Mouse (Mus musculus) embryonic facial prominence, embryonic 14.5 days (tissue): Measurements from ENCODE around the gene Agmo. TPM values are rescaled to one million over a fixed set of nuclear protein-coding genes. Genes with fewer than 3 reads are reported as not detected.

Experiments
- ATAC-seq: fragments of 200-750 bp; cut with Nextera tagmentation; 2 replicates; pipeline ENCODE4 v1.8.0; 2017; ENCODE audit warnings: low read depth, moderate number of reproducible peaks, moderate TSS enrichment
- DNase-seq: peaks from one replicate; pipeline ENCODE4 v3.0.0-alpha.2; 2015; ENCODE audit warnings: low spot score
- H3K27ac ChIP-seq: fragments of 300-500 bp; sonication (generic); replicated peaks from 2 replicates; pipeline ENCODE4 v1.5.1; 2014; ENCODE audit warnings: low read depth, mild to moderate bottlenecking, low read length, moderate library complexity
- H3K27me3 ChIP-seq: fragments of 300-500 bp; sonication (generic); replicated peaks from 2 replicates; pipeline ENCODE4 v1.6.1; 2014; ENCODE audit warnings: low read length; ENCODE audit not compliant: control insufficient read depth, insufficient read depth
- H3K36me3 ChIP-seq: fragments of 300-500 bp; sonication (generic); 2 replicates; pipeline ENCODE4 v1.6.1; 2014; ENCODE audit warnings: low read length, mixed read lengths; ENCODE audit not compliant: control insufficient read depth, insufficient read depth
- H3K4me1 ChIP-seq: fragments of 300-500 bp; sonication (generic); 2 replicates; pipeline ENCODE4 v1.6.1; 2014; ENCODE audit warnings: antibody characterized with exemption, low read length; ENCODE audit not compliant: control insufficient read depth, insufficient read depth
- H3K4me2 ChIP-seq: fragments of 300-500 bp; sonication (generic); 2 replicates; pipeline ENCODE4 v1.6.1; 2014; ENCODE audit warnings: low read depth, mild to moderate bottlenecking, low read length, moderate library complexity, mixed read lengths
- H3K4me3 ChIP-seq: fragments of 300-500 bp; sonication (generic); 2 replicates; pipeline ENCODE4 v1.5.1; 2014; ENCODE audit warnings: low read depth, mild to moderate bottlenecking, low read length
- H3K9ac ChIP-seq: fragments of 300-500 bp; sonication (generic); 2 replicates; pipeline ENCODE4 v1.6.1; 2014; ENCODE audit warnings: low read depth, mild to moderate bottlenecking, low read length, moderate library complexity, mixed read lengths
- H3K9me3 ChIP-seq: fragments of 300-500 bp; sonication (generic); 2 replicates; pipeline ENCODE4 v1.6.1; 2016; ENCODE audit warnings: low read length; ENCODE audit not compliant: control insufficient read depth
- WGBS: fragments of 180-500 bp; shearing (Covaris S2); extraction: QIAGEN DNeasy Blood & Tissue Kit; methylation state at CpG from one replicate; pipeline ENCODE4 v1.1.7; 2014; 5-methylcytosine and 5-hydroxymethylcytosine counted together
- polyA plus RNA-seq: library from polyadenylated mRNA; unstranded; fragments of >200 nt; fragmentation: Nextera tagmentation; extraction: Ambion mirVana; gene quantifications from 2 replicates; pipeline ENCODE4 v1.2.1, GENCODE M21; 2014

Gene Agmo
- polyA plus RNA-seq, 1 experiment from 2014 or later, result 1.6 TPM

GRCm38 (mm10) chr12:37344225-37344624, 102.8 kb downstream of the Agmo start:
- DNase-seq (peak; percentile 64), ATAC-seq (no peak)
- H3K4me1 ChIP-seq, result no peaks in the 10 kb centered on the region
- 47% methylated on average over 5 of the region's 5 CpGs for WGBS
- no peaks in the 10 kb centered on the region for H3K9me3 ChIP-seq
- H3K27ac ChIP-seq, result no peak overlapping the region
- no peaks in the 10 kb centered on the region for H3K36me3 ChIP-seq
- no peak overlapping the region for H3K4me3 ChIP-seq
- H3K27me3 ChIP-seq, result no peaks in the 10 kb centered on the region
- H3K4me2 ChIP-seq, result no peak overlapping the region
- no peak overlapping the region for H3K9ac ChIP-seq

GRCm38 (mm10) chr12:37345696-37346095, 104.3 kb downstream of the Agmo start:
- DNase-seq (peak; percentile 8), ATAC-seq (no peak)
- Histone ChIP-seq H3K9me3 (no peaks in the 10 kb centered on the region), H3K27me3 (no peaks in the 10 kb centered on the region), H3K36me3 (no peaks in the 10 kb centered on the region), H3K4me3 (no peak overlapping the region), H3K9ac (no peak overlapping the region), H3K4me1 (no peaks in the 10 kb centered on the region), H3K4me2 (no peak overlapping the region), H3K27ac (no peak overlapping the region)
- 25% methylated on average over 5 of the region's 5 CpGs for WGBS

DNA sequence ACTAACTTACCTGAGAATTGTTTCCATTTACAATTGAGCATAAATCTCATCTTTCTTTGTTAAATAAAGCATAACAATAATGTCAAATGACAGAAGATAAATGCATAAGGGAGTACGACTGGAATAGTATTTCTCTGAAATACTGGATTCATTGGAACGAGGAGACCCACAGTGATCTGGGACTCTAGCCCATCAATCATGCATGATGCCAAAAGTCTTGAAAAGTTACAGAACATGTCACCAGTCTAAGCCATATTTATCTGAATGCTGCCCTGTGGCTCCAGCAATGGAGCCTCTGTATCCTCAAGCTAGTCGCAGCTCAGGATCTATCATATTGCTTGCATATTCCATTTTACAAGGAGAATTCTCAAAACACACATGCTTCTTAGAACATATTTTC, 150.9 kb downstream of the Agmo start:
- Histone ChIP-seq H3K4me3 (no peak overlapping the region), H3K36me3 (no peaks in the 10 kb centered on the region), H3K27me3 (no peaks in the 10 kb centered on the region), H3K4me1 (no peaks in the 10 kb centered on the region), H3K9me3 (no peaks in the 10 kb centered on the region), H3K9ac (no peak overlapping the region), H3K4me2 (no peak overlapping the region), H3K27ac (no peak overlapping the region)
- DNase-seq (no peak), ATAC-seq (no peak)
- WGBS, result 76% methylated on average over 3 of the region's 3 CpGs

DNA sequence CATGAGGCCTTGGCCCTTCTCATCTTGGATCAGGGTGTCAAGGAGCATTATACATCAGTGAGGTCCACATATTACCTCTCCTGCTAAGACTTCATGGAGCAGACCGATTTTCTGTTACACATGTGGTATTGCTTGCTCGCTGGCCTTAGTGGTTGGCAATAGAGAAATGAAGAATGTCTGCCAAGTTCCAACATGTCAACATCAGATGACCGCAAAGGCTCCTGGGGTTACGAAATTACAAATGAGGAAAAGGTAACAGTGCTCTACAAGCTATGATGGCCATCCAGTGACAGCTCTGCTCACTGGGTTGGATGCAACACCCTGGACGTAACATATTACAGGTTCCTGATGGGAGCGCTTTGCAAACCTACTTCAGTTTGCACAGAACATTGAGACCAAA, 161.1 kb downstream of the Agmo start:
- Histone ChIP-seq H3K27me3 (no peaks in the 10 kb centered on the region), H3K4me1 (no peaks in the 10 kb centered on the region), H3K36me3 (no peaks in the 10 kb centered on the region), H3K4me3 (no peak overlapping the region), H3K4me2 (no peak overlapping the region), H3K9ac (no peak overlapping the region), H3K9me3 (no peaks in the 10 kb centered on the region), H3K27ac (no peak overlapping the region)
- ATAC-seq, result no peak
- 83% methylated on average over 6 of the region's 6 CpGs for WGBS
- DNase-seq, result no peak

GRCm38 (mm10) chr12:37426350-37426749, 184.9 kb downstream of the Agmo start:
- H3K9me3 ChIP-seq, result no peaks in the 10 kb centered on the region
- H3K27me3 ChIP-seq, result no peaks in the 10 kb centered on the region
- no peaks in the 10 kb centered on the region for H3K36me3 ChIP-seq
- ATAC-seq (no peak), DNase-seq (no peak)
- H3K4me2 ChIP-seq, result no peak overlapping the region
- H3K9ac ChIP-seq, result no peak overlapping the region
- H3K27ac ChIP-seq, result no peak overlapping the region
- no peaks in the 10 kb centered on the region for H3K4me1 ChIP-seq
- WGBS, result 79% methylated on average over 5 of the region's 5 CpGs
- no peak overlapping the region for H3K4me3 ChIP-seq

DNA sequence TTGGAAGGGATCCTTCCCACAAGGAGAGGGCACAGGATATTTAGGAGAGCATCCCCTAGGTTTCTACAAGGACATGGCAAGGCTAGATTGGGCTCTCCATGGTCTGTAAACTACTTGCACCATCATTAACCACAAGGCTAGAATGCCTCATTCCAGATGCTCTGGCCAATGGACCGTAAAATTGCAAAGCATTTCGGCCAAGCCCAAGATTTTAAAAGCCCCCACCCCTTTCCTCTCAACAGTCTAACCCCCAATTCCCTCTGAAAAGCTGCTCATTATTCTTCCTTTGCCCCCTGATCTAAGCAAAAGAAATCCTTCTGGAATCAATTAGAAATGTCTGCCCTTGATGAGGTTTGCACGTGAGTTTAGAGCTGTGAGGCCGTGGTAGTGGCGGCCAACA, 185.3 kb downstream of the Agmo start:
- no peak overlapping the region for H3K4me2 ChIP-seq
- 31% methylated on average over 5 of the region's 5 CpGs for WGBS
- peak; percentile 26 for DNase-seq

DNA sequence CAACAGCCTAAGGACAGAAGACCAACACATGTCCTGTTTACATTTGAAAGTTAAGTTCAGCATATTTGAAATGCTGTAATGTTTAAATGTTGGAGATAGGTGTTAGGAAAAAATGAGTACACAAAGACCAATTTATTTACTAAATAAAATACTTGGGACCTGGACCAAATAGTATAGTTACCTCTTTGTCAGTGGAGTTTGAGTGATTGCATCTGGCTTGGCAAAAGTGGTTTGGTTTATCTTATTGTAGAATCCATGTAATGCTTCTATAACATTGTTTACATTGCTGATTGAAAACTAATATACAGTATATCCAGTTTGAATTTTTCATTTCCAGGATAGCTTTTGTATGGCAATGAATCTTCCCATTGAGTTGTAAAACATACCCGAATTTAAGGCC, 193.0 kb downstream of the Agmo start:
- H3K36me3 ChIP-seq, result no peaks in the 10 kb centered on the region
- H3K27me3 ChIP-seq, result no peaks in the 10 kb centered on the region
- 68% methylated on average over 1 of the region's 1 CpGs for WGBS
- H3K27ac ChIP-seq, result no peak overlapping the region
- H3K9ac ChIP-seq, result no peak overlapping the region
- DNase-seq, result no peak
- no peak overlapping the region for H3K4me3 ChIP-seq
- ATAC-seq, result no peak
- no peak overlapping the region for H3K4me2 ChIP-seq
- no peaks in the 10 kb centered on the region for H3K4me1 ChIP-seq
- H3K9me3 ChIP-seq, result no peaks in the 10 kb centered on the region

More for the DNA sequence above, 185.3 kb downstream of the Agmo start:
- Histone ChIP-seq H3K27ac (no peak overlapping the region), H3K27me3 (no peaks in the 10 kb centered on the region), H3K9me3 (no peaks in the 10 kb centered on the region), H3K36me3 (no peaks in the 10 kb centered on the region), H3K4me3 (no peak overlapping the region), H3K4me1 (no peaks in the 10 kb centered on the region), H3K9ac (no peak overlapping the region)
- no peak for ATAC-seq

- 76% methylated on average over 3 of the region's 3 CpGs for WGBS
These were observed 201.1 kb downstream of the Agmo start for GRCm38 (mm10) chr12:37442486-37443013.

GRCm38 (mm10) chr12:37445255-37445654, 203.8 kb downstream of the Agmo start:
- Histone ChIP-seq H3K4me2 (no peak overlapping the region), H3K27me3 (no peaks in the 10 kb centered on the region), H3K4me3 (no peak overlapping the region), H3K9me3 (no peaks in the 10 kb centered on the region), H3K4me1 (no peaks in the 10 kb centered on the region), H3K9ac (no peak overlapping the region), H3K27ac (no peak overlapping the region), H3K36me3 (no peaks in the 10 kb centered on the region)
- ATAC-seq (no peak; the same call in 1 of the 2 replicates), DNase-seq (no peak)
- 67% methylated on average over 9 of the region's 9 CpGs for WGBS

More at GRCm38 (mm10) chr12:37442486-37443013, 201.1 kb downstream of the Agmo start:
- H3K27ac ChIP-seq, result no peak overlapping the region
- H3K9ac ChIP-seq, result no peak overlapping the region
- ATAC-seq, result peak; percentile 22; the same call in 1 of the 2 replicates
- H3K27me3 ChIP-seq, result no peaks in the 10 kb centered on the region
- no peaks in the 10 kb centered on the region for H3K36me3 ChIP-seq
- no peaks in the 10 kb centered on the region for H3K9me3 ChIP-seq
- DNase-seq, result peak; percentile 15
- no peak overlapping the region for H3K4me2 ChIP-seq
- H3K4me3 ChIP-seq, result no peak overlapping the region
- no peaks in the 10 kb centered on the region for H3K4me1 ChIP-seq
